Mouse (Mus musculus) kidney, postnatal 25 days (tissue): Measurements from ENCODE around the gene Psmd2.

Experiments used
- DNase-seq, 2 experiments: peaks; one replicate each; pipeline ENCODE4 v3.0.0; 2021; ENCODE audit warnings: mixed read lengths in 2 of 2

Gene Psmd2

DNA sequence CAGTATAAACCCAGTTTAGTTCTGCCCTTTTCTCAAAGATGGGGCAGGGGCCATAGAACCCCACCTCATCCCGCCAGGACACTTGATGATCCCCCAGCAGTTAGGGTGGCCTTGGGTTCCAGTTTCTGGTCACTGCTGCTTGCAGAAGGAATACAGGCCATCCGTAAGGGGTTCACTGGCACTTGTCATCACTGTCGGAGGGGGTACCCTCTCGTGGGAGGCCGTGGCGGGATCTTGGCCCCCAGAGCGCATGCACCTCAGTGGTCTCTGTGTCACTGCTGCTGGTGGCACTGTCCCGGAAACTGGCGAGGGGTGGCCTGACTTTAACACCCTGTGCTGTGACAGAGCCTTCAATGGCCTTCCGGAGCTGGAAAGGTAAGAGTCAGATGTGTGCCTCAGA lies 51.6 kb downstream of the Psmd2 start:
- DNase-seq = no peak

DNA sequence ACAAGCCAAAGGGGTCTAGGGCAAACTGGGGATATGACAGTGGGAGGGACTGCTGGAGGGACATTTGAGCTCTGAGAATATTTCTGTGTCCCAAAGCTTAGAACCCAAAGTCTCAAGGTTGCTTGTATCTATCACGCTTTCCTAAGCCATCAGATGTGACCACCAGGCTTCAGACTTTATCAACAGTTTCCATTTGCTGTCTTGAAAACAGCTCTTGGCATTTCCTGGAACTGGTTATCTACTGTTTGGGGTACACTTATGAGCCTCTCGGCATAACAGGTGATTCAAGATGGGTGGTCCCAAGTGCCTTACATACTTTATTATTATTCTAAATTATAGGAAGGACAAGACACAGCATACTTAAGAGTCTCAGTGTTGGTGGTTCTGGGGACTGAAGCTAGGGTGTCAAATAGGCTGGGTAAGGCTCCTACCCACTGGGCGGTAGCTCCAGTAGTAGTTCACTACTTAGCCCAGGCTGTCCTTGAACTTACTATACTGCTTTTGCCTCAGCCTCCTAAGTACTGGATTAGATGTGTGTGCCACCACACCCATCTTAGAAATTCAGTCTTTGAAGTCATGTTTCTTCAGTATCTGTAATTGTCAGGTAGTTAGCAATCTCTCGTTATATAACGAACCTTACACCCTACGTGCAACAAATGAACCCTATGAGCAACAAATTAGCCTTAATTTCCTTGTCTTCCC lies 52.4 kb downstream of the Psmd2 start:
- DNase-seq = no peak

DNA sequence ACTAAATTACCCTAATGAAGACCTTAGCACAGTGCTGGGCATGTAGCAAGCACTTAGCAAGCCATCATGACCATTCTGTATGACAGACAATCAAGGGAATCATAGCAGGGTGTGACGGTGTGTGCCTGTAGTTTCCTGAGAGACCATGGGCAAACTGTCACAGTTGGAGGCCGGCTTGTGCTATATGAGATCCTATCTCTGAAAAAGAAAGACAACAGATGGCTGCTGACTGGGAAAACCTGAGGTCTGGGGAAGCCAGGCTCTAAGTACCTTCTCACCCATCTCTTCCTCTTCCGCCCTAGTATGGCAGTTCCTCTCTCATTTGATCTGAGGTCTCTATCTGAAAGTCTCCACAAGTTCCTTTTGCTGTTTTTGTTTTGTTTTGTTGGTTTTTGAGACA lies 54.3 kb downstream of the Psmd2 start:
- DNase-seq = no peak

DNA sequence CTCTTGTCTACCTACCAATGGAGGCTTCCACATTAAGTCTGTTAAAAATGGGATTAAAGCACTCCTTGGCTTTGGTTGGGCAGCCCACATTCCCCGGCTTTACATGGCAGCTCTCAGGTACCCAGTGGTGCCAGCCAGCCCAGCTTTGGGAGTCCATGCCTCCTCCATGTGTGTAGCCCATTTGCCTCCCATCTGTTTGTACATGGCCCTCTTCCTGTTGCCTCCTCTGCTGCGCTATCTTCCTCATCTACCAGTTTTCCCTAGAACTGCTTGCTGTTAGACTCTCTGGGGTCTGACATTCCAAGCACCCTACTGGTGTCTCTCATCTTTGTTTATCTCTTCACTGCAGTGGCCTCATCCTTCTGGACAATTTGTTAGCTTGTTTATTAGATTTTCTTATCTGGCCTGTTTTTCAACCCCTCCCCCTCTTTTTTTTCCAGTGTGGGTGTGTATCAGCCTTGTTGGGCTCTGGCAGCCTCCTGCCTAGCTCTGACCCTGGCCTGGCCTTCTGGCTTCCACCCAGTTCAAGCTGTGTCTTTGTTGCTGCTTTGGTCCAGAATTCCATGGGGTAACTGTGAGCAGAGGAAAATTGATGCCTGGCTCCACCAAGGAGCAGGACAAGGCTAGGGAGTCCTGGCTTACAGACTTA lies 55.1 kb downstream of the Psmd2 start:
- DNase-seq = peak in 1 of 2 experiments; percentile 33

DNA sequence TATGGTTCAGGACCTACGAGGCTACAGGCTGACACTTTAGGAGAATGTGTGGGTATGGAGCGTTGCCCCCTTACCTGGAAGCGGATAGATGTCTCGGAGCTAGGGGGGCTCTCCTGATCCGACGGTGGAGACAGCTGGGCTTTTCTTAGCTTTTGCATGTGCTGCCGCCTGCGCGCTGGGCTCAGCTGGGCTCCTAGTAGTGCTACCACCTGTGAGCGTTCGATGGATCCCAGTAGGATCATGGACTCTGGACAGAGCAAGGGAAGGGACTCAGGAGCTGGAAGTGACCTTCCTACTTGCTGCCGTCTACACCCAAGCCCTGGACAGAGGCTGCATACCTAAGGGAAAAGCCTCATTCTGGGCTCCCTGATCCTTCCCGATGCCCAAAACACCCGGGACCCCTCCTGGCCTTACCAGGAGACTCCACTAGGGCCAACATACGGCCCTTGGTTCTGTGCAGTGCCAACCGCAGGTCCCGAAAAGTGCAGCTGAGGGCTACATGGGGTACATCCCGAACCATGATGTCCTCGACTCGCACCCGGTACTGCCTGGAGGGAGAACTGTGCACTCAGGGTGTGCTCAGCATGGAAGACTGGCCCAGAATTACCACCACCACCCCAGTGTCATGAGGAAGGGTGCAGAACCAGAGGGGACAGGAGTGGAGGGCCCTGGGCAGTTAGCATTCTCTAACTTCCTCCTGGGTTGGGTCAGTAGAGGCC lies 56.9 kb downstream of the Psmd2 start:
- DNase-seq = no peak

DNA sequence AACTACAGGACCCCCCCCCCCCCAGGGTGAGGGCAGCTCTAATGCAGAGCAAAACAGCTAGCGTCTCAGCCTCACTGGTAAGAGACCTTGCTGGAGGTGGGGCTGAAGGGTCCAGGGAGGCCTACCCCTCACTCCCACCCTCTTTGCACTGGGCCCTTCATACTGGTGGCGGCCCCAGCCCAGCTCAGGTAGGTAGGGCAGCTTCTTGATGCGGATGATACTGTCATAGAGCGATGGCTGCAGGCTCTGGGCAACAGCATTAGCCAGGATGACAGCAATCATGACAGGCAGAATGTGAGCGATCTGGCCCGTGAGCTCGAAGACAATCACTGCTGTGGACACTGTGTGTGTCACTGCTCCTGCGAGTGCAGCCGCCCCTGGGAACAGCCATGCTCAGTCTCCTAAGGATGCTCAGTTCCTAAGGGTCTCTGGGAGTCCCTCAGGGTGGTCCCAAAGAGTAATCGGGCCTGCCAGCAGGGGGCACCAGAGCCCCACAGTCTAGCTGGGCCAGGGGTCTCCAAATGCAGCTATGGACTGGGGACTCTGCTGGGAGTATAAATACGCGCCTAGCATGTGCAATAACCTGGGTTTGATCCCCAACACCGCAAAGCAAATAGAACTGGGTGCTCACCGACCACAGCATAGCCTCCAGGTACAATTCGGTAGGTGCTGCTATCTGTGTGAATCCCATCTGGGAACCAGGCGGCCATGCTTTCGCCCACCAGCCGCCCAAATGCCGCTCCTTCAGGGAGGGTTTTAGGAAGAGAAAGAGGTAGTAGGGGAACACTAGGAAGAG lies 57.7 kb downstream of the Psmd2 start:
- DNase-seq = peak in 1 of 2 experiments; percentile 45

DNA sequence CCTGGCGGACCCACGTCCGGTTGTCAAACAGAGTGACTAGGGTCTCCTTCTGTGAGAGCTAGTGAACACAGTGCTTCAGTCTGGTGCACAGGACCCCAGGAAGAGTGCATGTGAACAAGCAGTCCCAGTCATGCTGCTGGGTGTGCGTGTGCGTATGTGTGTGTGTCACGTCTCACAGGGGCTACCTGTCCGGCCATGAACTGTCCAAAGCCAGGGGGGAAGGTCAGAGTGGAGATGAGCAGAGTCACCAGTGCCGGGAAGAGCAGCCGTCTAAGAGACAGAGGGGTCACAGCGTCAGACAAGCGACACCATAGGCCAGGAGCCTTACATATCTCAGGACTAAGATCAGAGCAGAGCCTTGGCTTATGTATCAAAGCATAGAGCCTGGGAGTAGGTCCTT lies 58.9 kb downstream of the Psmd2 start:
- DNase-seq = no peak

DNA sequence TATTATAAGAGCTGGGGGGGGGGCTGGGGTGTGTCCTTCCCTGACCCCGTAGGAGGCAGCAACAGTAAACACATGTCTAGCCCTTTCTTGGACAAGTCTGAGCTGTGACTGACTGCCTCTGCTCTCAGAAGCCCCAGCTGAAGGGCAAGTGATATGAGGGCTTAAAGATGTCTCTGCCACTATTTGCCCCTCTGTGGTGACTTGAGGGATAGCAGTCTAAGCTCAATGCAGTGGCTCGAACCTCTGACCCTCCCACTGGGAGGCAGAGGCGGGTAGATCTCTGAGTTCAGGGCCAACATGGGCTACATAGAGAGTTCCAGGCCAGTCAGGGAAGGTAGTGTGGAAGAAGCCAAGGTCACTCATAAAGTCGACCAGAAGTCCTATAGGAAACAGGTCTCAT lies 59.4 kb downstream of the Psmd2 start:
- no peak for DNase-seq

DNA sequence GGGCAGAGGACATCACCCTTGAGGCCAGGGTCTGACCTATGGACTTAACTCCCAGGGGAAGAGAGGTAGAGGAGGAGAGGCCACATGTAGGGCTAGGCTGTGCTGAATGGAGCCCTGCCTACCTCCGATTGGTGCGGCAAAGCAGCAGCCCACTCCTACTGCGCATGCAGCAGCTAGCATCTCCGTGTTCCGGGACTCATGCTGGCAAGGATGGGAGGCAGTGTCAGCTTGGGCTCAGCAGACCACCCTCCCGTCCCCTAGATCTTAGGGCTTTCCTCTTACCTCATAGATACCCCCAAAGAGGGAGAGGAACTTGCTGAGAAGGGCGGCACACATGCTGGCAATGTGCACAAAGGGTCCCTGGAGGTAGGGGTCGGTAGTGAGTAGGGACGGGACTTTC lies 60.7 kb downstream of the Psmd2 start:
- no peak for DNase-seq

DNA sequence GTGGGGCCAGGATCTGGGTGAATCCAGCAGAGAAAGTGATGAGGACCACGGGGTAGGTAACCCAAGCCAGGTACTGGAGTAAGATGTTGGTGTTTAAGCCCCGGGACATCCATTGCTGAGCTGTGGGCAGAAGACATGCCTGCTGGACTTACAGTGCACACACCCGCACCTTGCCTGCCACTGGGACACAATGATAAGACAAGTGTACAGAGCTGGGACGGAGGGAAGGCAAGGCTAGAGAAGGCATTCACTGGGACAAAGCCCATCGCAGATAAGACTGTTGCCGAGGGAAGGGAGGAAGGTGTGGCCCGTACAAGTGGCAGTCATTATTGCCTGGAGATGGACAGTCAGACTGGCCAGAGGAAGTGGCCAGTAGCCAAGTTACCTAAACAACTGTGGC lies 61.4 kb downstream of the Psmd2 start:
- DNase-seq = no peak
